Mouse (Mus musculus): ENCODE measurements around the gene E130208F15Rik.

DNA sequence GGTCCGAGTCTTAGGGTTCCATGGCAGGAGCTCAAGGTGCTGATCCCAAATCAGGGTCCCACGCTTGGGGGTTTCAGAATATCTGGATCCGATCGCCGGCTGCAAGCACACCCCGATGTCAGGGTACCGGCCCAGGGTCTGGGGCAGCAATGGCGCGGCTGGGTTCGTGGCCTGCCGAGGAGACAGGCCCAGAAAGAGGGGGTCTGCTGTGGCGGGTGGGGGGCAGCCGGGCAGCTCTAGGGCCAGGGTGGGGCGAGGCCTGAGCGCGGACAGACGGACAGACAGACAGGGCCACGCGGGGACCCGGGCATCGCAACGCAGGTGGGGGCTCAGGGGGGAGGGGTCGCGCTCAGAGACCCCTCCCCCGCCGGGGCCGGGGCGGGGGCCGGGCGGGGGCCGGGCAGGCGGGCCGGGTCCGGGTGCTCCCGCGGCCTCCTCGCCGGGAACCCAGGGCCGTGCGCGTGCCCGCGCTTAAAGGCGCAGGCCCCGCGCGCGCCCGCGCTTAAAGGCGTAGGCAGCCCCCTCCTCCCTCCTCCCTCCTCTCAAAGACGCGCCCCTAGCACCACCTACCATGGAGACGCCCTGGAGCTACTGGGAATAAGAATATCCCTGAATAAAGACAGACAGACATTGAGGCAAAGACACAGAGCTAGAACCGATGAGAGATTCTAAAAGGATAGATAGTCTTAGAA, 41.3 kb downstream of the E130208F15Rik start, which contains the start of gene Lrfn3:
- no peak for TF ChIP-seq POLR2A (IDR thresholded peaks at IDR 0.05; ENCODE audit: control insufficient read depth, low read depth, low read length)
- no peak for TF ChIP-seq CTCF (IDR thresholded peaks at IDR 0.05; ENCODE audit: control insufficient read depth, insufficient read depth, insufficient replicate concordance, low read depth, low read length)
